In the genomic region with DNA sequence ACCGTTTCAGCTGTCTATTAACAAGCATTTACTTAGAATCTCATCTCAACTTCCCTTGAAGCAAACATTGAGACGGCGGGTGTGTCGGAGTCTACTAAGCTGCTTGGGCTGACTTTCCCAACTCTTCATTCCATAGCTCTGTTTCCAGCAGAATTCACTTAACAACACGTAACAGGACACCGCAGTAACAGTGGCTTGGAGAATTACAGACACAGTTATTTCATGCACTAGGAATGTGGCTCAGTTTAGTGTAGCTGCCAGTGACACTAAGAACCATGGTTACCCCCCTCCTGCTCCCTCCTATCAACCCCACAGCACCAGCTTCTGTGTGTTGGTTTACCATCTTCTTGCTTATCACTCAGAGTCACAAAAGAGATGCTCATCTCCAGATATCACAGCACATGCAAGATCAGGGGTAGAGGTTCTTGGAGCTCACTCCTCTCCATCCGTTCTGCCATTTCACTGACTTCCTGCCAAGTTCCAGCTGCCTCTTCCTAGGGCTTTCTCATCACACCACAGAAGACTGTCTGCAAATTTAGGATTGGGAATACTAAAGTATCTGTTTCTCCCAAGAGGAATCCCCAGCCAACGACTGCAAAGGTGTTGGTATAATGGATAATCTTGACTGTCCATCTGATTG, we compare ENCODE assay signal across 15 mouse cellular contexts.
DNase-seq lines count a peak whose midpoint lies in the region; ATAC-seq and TF ChIP-seq lines count a peak whose summit lies in the region.
"Had no signal": no experiment of that assay in that cellular context is flagged by ENCODE, and none has a peak within 500 bp of the region (broad histone marks: within the 10 kb centered on the region; RNA-seq: fewer than 3 reads in every experiment).

No protein-coding gene starts in this region.

- no peak for TF ChIP-seq EP300 in stomach, postnatal 0 days (optimal IDR thresholded peaks at IDR 0.05)

- H3K4me3 ChIP-seq in limb, embryonic 13.5 days, result no peak overlapping the region
- H3K4me3 ChIP-seq in stomach, postnatal 0 days (ENCODE audit: low read depth, low read length), result no peak overlapping the region
- H3K4me3 ChIP-seq: forebrain, embryonic 12.5 days; hindbrain, embryonic 10.5 days; midbrain, embryonic 12.5 days had no signal

- H3K27me3 ChIP-seq in limb, embryonic 13.5 days, result no peaks in the 10 kb centered on the region
- H3K27me3 ChIP-seq in stomach, postnatal 0 days (ENCODE audit: control insufficient read depth, insufficient read depth, low read length), result no peaks in the 10 kb centered on the region
- H3K27me3 ChIP-seq: midbrain, embryonic 12.5 days had no signal

- peak; percentile 10 for DNase-seq in urinary bladder, postnatal 14 days (ENCODE audit: low spot score)
- no peak for DNase-seq in urinary bladder, adult 18-20 months (ENCODE audit: low spot score in 2 of 2)
- peak; percentile 45 for DNase-seq in forelimb bud, embryonic 11.5 days (ENCODE audit: low read depth, low spot score)
- no peak for DNase-seq in stomach, postnatal 0 days (ENCODE audit: low spot score)
- no peak for DNase-seq in spleen, adult 12 weeks (ENCODE audit: low spot score)
- DNase-seq in left cerebral cortex, adult 18-20 months (ENCODE audit: low spot score in 2 of 2), result no peak
- DNase-seq: adrenal gland, adult 8-10 months; cerebellum, adult 18-20 months; kidney, postnatal 10 days; liver had no signal

- peaks cover 38% of the 10 kb centered on the region for H3K4me1 ChIP-seq in limb, embryonic 13.5 days
- H3K4me1 ChIP-seq in stomach, postnatal 0 days (replicated peaks; ENCODE audit: control insufficient read depth, insufficient read depth), result no peaks in the 10 kb centered on the region
- H3K4me1 ChIP-seq: midbrain, embryonic 12.5 days had no signal

- peak; percentile 90 for ATAC-seq in limb, embryonic 13.5 days (ENCODE audit: low FRiP score, low read depth)
- ATAC-seq in stomach, postnatal 0 days (ENCODE audit: low FRiP score, low TSS enrichment), result peak; percentile 64; the same call in 1 of the 2 replicates
- ATAC-seq in inflammation-experienced regulatory T-cells, adult 6 months, result no peak

- no peak overlapping the region for H3K4me2 ChIP-seq in limb, embryonic 13.5 days (replicated peaks)
- no peak overlapping the region for H3K4me2 ChIP-seq in stomach, postnatal 0 days (replicated peaks; ENCODE audit: low read depth)
- H3K4me2 ChIP-seq: forebrain, embryonic 12.5 days; midbrain, embryonic 12.5 days had no signal

- TF ChIP-seq CTCF in stomach, postnatal 0 days (IDR thresholded peaks at IDR 0.05; ENCODE audit: low read depth), result no peak

- 54% methylated on average over 8 of the region's 8 CpGs for WGBS in limb, embryonic 13.5 days
- WGBS in stomach, postnatal 0 days, result 31% methylated on average over 8 of the region's 8 CpGs

- peak overlapping the region; percentile 61 for H3K27ac ChIP-seq in limb, embryonic 13.5 days
- H3K27ac ChIP-seq in stomach, postnatal 0 days (replicated peaks), result peak overlapping the region; percentile 46; the same call in 1 of the 2 replicates
- H3K27ac ChIP-seq: forebrain, embryonic 12.5 days; hindbrain, embryonic 10.5 days; midbrain, embryonic 12.5 days had no signal

- H3K36me3 ChIP-seq in limb, embryonic 13.5 days, result no peaks in the 10 kb centered on the region
- H3K36me3 ChIP-seq in stomach, postnatal 0 days (ENCODE audit: control insufficient read depth, insufficient read depth, low read length), result no peaks in the 10 kb centered on the region
- H3K36me3 ChIP-seq: forebrain, embryonic 12.5 days; hindbrain, embryonic 10.5 days; midbrain, embryonic 12.5 days had no signal

- H3K9me3 ChIP-seq in limb, embryonic 13.5 days, result no peaks in the 10 kb centered on the region; the same call in 1 of the 2 replicates
- no peaks in the 10 kb centered on the region for H3K9me3 ChIP-seq in stomach, postnatal 0 days (ENCODE audit: control insufficient read depth, low read length)
- H3K9me3 ChIP-seq: forebrain, embryonic 12.5 days; hindbrain, embryonic 10.5 days; midbrain, embryonic 12.5 days had no signal

- no peak overlapping the region for H3K9ac ChIP-seq in limb, embryonic 13.5 days
- no peak overlapping the region for H3K9ac ChIP-seq in stomach, postnatal 0 days (ENCODE audit: low read length)
- H3K9ac ChIP-seq: forebrain, embryonic 12.5 days; midbrain, embryonic 12.5 days had no signal

Comparison
In these comparisons a context has a peak if more than half of its experiments do, and no peak if none do; other contexts are left out.
1. DNase-seq: peak in urinary bladder, postnatal 14 days (single experiment) and forelimb bud, embryonic 11.5 days (single experiment); none in urinary bladder, adult 18-20 months (0 of 2), stomach, postnatal 0 days (single experiment), spleen, adult 12 weeks (single experiment) and left cerebral cortex, adult 18-20 months (0 of 2).